Mouse (Mus musculus) MEL-GATA-1-ER (cell line): ENCODE results near the gene Elovl1.

Experiments
- DNase-seq: peaks from one replicate; pipeline ENCODE4 v3.0.0-alpha.2; 2012; ENCODE audit warnings: low read depth; ENCODE audit errors: extremely low read depth

The Elovl1 gene

GRCm38 (mm10) chr4:118428531-118429214 lies 780 bp downstream of the Elovl1 start:
- peak; percentile 55 for DNase-seq

GRCm38 (mm10) chr4:118429215-118429895 lies 1.5 kb downstream of the Elovl1 start:
- DNase-seq = no peak

- no peak for DNase-seq
Observed at GRCm38 (mm10) chr4:118432332-118432731, 4.4 kb downstream of the Elovl1 start.

GRCm38 (mm10) chr4:118436820-118437603 lies 9.1 kb downstream of the Elovl1 start, which contains the start of gene Cdc20:
Cdc20 (minus strand) TSS chr4:118437352.
- peak; percentile 95 for DNase-seq

- DNase-seq = no peak
Observed at GRCm38 (mm10) chr4:118437829-118438253, 9.9 kb downstream of the Elovl1 start.

GRCm38 (mm10) chr4:118445088-118445487 lies 17.2 kb downstream of the Elovl1 start:
- no peak for DNase-seq

GRCm38 (mm10) chr4:118445781-118446414 lies 18.0 kb downstream of the Elovl1 start:
- no peak for DNase-seq

- DNase-seq = no peak
Observed at GRCm38 (mm10) chr4:118446415-118447153, 18.7 kb downstream of the Elovl1 start.

GRCm38 (mm10) chr4:118457345-118457975 lies 29.6 kb downstream of the Elovl1 start, which contains the start of gene Mpl:
Mpl (minus strand) TSS chr4:118457513.
- no peak for DNase-seq

- no peak for DNase-seq
Observed at GRCm38 (mm10) chr4:118464956-118465355, 37.1 kb downstream of the Elovl1 start.

- DNase-seq = peak; percentile 47
Observed at GRCm38 (mm10) chr4:118465697-118466163, 37.8 kb downstream of the Elovl1 start.

- no peak for DNase-seq
Observed at GRCm38 (mm10) chr4:118471281-118471680, 43.4 kb downstream of the Elovl1 start.

GRCm38 (mm10) chr4:118472687-118473086 lies 44.8 kb downstream of the Elovl1 start:
- no peak for DNase-seq

GRCm38 (mm10) chr4:118476773-118477530 lies 49.1 kb downstream of the Elovl1 start:
- no peak for DNase-seq
